Mouse (Mus musculus): Measurements from ENCODE around the gene Sde2.

GRCm38 (mm10) chr1:180911138-180911537 lies 60.2 kb downstream of the Sde2 start:
- TF ChIP-seq HCFC1 (IDR thresholded peaks at IDR 0.05; ENCODE audit: borderline replicate concordance, insufficient read depth, low read length) = no peak
- TF ChIP-seq ZNF384 (IDR thresholded peaks at IDR 0.05; ENCODE audit: low read depth, low read length) = no peak
- no peak for TF ChIP-seq CHD2 (IDR thresholded peaks at IDR 0.05; ENCODE audit: low read depth, low read length)
